Mouse (Mus musculus) A20 (cell line): ENCODE results near the gene Gm5134.

Source experiments
- DNase-seq: peaks from one replicate; pipeline ENCODE4 v3.0.0-alpha.2; 2011; ENCODE audit warnings: low read depth, low spot score

Gene Gm5134

GRCm38 (mm10) chr10:75939481-75940234 lies 14.7 kb upstream of the Gm5134 start:
- DNase-seq = no peak

- no peak for DNase-seq
These were observed 13.8 kb upstream of the Gm5134 start, which contains the start of gene Gm867 for GRCm38 (mm10) chr10:75940520-75940919. Gm867 (minus strand) TSS chr10:75940672.

GRCm38 (mm10) chr10:75941042-75941824 lies 13.1 kb upstream of the Gm5134 start:
- no peak for DNase-seq

GRCm38 (mm10) chr10:75942736-75943477 lies 11.4 kb upstream of the Gm5134 start, which contains the start of gene Vpreb3:
Vpreb3 (plus strand) TSS chr10:75943057.
- DNase-seq = no peak

- DNase-seq = no peak
These were observed 10.1 kb upstream of the Gm5134 start for GRCm38 (mm10) chr10:75944066-75944772.

GRCm38 (mm10) chr10:75945213-75945612 lies 9.1 kb upstream of the Gm5134 start:
- DNase-seq = no peak

GRCm38 (mm10) chr10:75945896-75946295 lies 8.4 kb upstream of the Gm5134 start:
- DNase-seq = no peak

- DNase-seq = peak; percentile 63
These were observed 6.2 kb upstream of the Gm5134 start for GRCm38 (mm10) chr10:75948079-75948478.

- peak; percentile 89 for DNase-seq
These were observed 5.0 kb upstream of the Gm5134 start for GRCm38 (mm10) chr10:75949053-75950045.

GRCm38 (mm10) chr10:75950791-75951210 lies 3.5 kb upstream of the Gm5134 start:
- DNase-seq = no peak

GRCm38 (mm10) chr10:75951424-75952050 lies 2.8 kb upstream of the Gm5134 start:
- peak; percentile 75 for DNase-seq

- DNase-seq = no peak
These were observed 19.5 kb downstream of the Gm5134 start for GRCm38 (mm10) chr10:75973846-75974245.

GRCm38 (mm10) chr10:75975216-75975615 lies 20.9 kb downstream of the Gm5134 start:
- DNase-seq = peak; percentile 65

- peak; percentile 10 for DNase-seq
These were observed 24.0 kb downstream of the Gm5134 start for GRCm38 (mm10) chr10:75978119-75978834.

GRCm38 (mm10) chr10:75978835-75979157 lies 24.5 kb downstream of the Gm5134 start:
- DNase-seq = no peak

- no peak for DNase-seq
These were observed 25.1 kb downstream of the Gm5134 start for GRCm38 (mm10) chr10:75979432-75979831.

GRCm38 (mm10) chr10:75990430-75991042 lies 36.2 kb downstream of the Gm5134 start:
- no peak for DNase-seq

- no peak for DNase-seq
These were observed 39.4 kb downstream of the Gm5134 start for GRCm38 (mm10) chr10:75993616-75994240.
